Mouse (Mus musculus) G1E-ER4 (cell line): ENCODE data around the gene Cxcl16. TPM values are rescaled to one million over a fixed set of nuclear protein-coding genes. Genes with fewer than 3 reads are reported as not detected.

Experiments used
- GATA1 ChIP-seq: IDR thresholded peaks from one replicate; pipeline ENCODE4 v1.8.0; 2012; ENCODE audit warnings: low read length, inconsistent platforms
- polyA plus RNA-seq: library from polyadenylated mRNA; stranded (reverse); fragments of >175 nt; gene quantifications from 2 replicates; pipeline ENCODE4 v1.2.3, GENCODE M21; 2012

Gene Cxcl16
- not detected in 2 replicates for polyA plus RNA-seq

DNA sequence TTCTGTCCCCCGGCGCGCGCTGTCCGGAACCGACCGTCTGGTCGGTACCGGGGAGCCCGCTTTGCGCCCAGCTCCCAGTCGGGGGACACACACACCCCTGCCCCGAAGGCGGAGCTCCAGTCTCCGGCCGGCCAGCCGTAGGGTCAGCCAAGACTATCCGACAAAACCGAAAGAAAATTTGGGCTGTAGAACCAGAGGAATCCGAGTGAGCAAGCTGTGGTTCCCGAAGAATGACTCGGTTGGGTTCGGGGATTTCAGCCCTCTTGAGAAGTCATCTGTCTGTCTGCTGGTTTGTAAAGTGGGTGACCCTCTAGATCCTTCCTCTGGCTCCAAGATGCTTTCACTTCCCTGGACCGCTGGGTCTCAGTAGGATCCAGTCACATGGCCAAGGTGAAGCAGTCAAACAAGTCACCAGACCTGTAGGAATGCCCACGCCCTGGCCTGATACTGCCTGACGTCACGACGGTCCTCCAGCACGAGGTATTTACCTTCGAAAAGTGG is at the start of gene Cxcl16:
TSS of gene Cxcl16 (minus strand) at position 384 of the 501 bp plus-strand sequence.
- no peak for TF ChIP-seq GATA1

DNA sequence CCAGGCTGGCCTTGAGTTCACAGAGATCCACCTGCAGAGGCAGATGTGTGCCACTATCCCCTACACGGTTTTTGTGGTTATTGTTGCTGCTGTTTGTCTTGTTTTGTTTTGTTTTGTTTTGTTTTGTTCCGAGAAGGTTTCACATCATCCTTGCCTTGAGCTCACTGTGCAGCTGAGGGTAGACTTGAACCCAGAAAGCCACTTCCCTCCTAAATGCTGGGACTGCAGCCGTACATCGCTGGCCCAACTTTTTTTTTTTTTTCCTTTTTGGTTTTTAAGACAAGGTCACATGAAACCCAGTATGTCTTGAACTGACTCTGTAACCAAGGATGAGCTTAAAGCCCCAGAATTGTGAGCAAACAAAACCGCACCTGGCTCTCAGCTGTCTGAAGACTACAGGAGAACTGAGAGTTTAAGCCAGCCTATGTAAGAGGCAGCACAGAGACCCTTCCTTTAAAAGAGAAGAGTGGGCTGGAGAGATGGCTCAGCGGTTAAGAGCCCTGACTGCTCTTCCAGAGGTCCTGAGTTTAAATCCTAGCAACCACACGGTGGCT is 47.3 kb upstream of the Cxcl16 start:
- no peak for TF ChIP-seq GATA1

DNA sequence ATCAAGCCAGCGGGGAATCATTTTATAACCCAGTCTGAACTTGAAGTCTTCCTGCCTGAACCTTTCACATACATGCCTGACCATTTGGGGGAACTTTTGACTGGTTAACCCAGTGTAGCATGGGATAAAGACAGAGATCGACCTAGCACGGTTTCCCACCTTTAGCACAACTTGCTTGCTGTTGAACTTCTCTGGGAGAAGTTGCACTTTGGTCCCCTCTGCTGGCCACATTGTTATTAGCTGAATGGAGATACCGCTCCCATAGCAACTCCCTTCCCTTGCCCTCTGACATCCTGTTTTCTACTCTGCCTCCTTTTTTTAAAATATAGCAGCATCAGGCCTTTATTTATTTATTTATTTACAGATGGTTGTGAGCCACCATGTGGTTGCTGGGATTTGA is 46.6 kb upstream of the Cxcl16 start:
- no peak for TF ChIP-seq GATA1

DNA sequence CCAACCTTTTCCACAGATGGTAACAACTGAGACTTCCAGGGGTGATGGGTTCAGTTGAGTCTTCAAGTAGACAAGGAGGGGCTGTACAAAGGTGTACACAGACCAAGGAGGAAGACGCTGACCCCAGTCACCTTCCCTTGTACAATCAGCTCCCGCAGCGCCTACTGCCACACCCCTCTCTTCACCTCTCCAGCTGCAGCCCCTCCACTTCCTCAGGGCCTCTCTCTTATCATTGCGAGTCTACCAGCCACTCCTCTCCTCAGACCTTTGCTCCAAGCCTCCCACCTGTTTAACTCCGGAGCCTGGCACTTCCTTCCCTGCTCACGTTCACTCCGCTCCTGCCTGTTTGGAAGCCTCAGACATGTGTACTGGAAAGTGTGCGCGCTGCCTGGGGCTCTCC is 45.2 kb upstream of the Cxcl16 start, which contains the start of gene Tm4sf5:
TSS of gene Tm4sf5 (plus strand) at position 275 of the 400 bp plus-strand sequence.
- TF ChIP-seq GATA1, result no peak

DNA sequence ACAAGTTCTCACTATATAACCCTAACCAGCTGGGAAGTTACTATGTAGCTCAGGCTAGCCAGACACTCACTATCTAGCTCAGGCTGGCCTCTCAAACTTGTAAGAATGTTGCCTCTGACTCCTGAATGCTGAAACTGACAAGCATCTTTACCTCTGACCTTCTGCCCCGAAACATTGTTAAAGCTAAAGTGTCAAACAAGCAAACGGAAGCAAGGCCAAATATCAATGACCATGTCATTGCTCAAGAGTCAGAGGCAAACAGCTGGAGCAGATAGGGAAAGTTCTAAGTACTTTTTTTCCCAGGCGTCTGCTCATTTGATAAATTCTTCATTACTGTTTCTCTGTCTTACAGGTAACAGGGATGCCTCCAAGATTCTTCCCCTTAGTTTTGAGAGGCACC is 42.2 kb upstream of the Cxcl16 start:
- no peak for TF ChIP-seq GATA1

DNA sequence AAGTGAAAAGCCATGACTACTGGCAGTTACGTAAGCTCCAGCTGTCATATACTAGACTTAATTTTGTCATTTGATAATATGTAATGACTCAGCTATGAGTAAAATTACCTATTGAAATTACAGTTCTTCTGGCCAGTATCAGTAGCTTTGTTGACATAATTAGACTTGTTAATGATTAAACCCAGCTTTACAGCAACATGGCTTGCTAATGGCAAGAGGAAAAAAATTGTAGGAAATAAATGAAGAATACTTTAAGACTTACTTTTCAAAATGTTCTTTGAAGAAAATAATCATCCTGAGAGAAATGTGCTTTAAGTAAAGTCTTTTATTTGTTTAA is 40.7 kb upstream of the Cxcl16 start:
- no peak for TF ChIP-seq GATA1

DNA sequence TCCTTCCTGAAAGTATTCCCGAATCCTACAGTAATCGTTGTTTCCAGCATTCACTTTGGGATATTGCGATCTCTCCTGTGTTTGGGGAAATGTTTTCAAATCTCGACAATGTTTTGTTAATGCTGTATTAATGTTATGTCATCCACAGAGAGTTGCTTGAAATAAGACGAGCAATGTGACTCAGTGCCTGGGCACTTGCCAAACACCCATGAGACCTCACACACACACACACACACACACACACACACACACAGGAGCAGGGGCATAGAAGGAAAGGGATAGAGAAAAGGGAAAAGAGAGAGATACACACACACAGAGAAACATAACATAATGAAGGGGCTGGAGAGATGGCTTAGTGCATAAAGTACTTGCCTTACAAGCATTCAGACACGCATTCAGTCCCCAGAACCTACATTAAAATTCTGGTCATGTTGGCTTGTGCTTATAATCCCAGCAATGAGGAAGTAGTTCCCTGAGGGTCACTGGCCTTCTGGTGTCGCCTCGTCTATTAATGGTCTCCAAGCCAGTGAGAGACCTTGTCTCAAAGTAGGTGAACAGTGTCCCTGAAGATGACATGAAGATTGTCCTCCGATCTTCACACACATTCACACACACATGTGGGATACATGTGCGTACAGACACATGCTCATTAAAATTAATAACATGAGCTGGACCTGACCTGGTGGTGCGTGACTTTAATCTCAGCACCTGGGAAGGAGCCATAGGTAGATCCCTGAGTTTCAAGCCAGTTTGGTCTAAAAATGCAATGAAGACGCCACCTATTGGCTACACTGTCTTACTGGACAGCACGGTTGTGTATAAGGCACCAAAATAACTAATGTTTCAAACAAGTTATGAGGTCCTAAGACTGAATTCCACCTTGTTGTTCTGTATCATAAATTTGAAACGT is 40.0 kb upstream of the Cxcl16 start:
- no peak for TF ChIP-seq GATA1

DNA sequence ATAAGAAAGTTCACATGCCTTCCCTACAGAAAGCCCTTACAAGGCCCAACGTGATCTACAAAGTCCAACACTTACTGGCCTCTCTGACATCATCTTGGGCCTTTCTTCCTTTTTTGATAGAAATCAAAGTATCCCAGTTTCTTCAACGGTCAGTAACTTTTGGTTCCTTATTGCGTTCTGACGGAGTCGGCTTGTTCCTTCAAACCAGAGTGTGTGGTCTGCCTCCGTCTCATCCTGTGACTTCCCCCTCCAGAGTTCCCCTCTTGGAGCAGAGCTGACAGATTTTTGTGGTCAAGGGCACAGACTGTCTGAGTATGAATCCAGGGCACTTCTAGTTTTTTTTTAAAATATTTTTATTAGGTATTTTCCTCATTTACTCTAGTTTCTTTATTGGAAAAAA is 29.9 kb upstream of the Cxcl16 start:
- no peak for TF ChIP-seq GATA1

DNA sequence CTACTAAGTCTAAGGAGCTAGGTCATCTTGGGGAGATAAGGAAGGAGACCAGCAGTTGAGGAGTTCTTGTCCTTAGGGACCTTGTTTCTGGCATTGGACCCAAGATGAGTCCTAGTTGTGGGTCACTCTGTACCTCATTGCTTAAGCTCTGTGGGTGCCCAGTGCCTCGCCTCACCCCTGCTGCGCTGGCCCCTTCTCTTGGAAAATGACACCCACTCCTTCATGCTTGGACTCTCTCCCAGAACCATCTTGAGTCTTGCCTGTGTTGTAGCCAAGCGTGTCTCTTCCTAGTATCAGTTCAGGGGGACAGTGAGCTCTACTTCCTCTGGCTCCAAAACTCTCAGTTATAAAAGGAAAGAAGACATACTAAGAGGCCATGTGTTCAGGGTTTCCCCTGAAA is 29.4 kb upstream of the Cxcl16 start:
- TF ChIP-seq GATA1, result no peak

DNA sequence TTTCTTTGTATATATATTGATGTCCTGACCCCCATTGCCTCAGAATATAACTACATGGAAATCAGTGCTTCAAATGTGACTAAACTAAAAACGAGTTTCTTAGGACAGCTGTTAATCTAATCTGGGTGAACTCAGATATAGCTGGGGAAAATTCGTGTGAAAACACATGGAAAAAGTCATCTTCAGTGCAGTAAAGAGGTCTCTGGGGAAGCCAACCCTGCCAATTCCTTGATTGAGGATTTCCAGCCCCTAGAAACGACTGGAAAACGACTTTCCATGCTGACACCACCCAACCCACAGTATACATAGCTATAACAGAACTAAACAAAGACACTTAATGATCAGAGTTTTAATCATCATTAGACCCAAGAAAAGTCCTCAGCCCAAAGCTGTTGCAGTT is 28.0 kb upstream of the Cxcl16 start:
- TF ChIP-seq GATA1, result no peak

DNA sequence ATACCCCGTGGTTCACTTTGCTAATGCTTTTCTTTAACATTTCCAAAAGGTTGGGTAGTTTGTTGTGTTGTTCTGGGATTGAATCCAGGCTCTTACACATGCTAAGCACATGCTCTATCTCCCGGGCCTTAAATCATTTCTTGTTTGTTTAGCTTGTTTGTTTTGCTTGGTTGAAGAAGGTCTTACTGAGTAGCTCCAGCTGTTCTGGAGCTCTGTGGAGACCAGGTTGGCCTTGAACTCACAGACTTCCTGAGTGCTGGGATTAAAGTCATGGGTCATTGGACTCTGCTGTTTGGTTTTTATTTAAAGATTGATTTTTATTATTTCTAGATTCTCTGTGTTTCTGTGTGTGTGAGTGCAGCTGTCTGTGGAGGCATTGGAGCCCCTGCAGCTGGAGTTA is 25.7 kb upstream of the Cxcl16 start:
- TF ChIP-seq GATA1, result no peak

DNA sequence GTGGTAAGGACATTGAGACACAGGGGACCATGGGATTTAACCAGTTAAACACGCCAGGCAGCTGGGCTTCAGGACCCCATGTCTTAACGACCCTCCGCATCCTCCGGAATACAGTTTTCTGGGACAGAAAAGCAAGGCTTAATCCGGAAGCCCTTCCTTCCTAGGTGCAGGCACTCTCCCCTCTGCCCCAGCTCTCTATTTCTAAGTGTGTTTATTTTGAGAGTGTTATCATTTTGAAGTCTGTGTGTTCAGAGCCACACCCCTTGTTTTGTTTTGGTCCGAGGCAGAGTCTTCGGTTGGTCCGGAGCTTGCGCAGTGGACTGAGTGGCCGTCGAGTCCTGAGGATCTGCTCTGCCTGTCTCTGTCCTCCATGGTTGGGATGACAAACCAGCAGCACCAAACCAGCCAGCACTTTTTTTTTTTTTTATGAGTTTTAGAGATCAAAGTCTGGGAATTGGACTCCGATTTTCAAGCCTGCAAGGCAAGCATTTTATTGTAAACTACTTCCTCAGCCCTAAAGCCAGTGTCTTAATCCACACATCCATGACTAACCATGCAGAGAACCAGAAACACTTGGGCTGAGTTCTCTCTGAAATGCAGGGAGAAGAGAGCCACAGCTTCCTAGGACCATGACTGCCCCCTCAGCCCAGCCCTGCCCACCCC is 15.2 kb upstream of the Cxcl16 start:
- TF ChIP-seq GATA1, result no peak

DNA sequence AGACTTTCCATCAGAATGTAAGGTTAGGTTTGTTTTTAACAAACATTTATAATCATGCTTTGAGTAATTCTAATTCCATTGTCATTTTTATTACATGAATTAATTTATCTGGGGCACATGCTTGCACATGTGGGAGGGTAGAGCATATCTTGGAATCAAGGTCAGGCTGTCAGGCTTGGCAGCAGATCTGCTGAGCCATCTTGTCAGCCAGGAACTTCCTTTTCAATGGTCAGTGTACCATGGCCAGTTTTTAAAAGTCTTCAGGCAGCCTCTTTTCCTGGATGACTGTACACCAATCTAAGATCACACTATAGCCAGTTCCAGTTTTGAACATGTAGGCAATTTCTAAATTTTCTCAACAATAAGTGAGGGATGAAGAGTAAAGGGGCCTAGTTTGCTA is 12.9 kb upstream of the Cxcl16 start:
- no peak for TF ChIP-seq GATA1

DNA sequence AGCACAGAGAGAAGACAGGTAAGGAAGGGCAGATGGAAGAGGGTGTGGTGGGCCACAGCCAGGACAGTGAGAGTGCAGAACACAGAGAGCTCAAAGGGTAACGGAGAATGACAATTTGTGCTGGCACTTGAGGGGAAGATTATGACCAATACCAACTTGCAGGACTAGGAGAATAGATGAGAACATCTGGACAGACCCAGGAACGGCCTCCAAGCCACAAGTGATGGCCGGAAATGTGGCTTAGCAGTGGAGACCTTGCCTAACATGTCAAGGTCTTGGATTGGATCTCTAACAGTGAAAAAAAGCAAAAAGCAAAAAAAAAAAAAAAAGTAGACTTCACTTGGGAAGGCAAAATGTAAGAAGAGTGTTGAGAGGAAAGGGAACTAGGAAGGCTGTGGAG is 10.0 kb upstream of the Cxcl16 start:
- TF ChIP-seq GATA1, result no peak

DNA sequence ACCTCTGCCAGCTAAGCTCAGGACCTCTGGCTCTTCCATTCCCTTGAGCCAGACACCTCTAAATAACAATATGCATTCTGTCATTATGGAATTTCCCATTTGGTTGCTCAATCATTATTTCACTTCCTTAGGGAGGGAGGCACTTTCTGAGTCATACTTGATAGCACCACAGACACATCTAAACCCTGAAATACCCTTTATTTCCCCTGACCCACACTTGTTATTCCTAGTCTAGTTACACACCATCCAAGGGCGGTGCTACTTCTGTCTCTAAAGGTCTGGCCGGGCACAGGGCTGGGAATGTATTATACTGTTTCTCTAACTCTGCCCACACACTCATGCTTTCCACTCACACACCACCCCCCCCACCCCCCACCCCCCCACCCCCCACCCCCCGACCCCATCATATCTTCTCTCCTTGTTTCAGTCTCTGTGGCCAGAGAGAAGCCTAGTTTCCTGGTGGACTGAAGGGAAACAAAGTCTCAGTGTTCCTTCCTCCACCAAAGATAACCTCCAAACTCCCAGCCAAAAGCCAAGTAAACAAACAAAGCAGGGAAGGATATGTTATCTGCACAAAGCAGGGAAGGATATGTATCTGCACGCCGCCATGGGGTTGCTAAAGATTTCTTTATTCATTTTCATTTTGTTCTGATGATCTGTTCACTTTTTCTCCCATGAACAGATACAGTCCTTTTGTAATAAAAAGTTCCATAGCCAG is 8.3 kb upstream of the Cxcl16 start:
- TF ChIP-seq GATA1, result no peak

DNA sequence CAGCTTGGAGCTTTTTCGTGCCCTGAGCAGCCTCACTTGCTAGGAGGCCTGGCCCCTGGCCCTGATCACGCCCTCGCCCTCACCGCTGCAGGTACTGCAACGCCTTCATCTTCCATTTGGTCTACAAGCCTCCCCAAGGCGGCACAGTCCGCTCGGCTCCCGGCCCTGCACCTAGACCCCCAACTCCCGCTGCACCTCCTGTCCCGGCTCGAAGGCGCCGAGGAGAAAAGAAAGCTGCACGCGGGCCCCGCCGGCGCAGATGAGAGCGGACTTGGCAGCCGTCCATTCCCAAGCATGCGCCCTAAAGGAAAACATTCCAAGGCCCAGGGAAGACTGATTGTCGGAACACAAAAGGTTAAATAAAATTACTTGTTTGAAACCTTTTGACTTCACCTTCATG is 6.0 kb upstream of the Cxcl16 start:
- no peak for TF ChIP-seq GATA1
